Mouse (Mus musculus): ENCODE measurements around the gene Klhl6. TPM values are rescaled to one million over a fixed set of nuclear protein-coding genes. Genes with fewer than 3 reads are reported as not detected.

The Klhl6 gene
- total and polyA plus RNA-seq, 3 experiments = 4.8 to 6.9 TPM; not detected in 1

- TF ChIP-seq SIN3A (IDR thresholded peaks at IDR 0.05; ENCODE audit: low read length) = no peak
- TF ChIP-seq GATA1 (IDR thresholded peaks at IDR 0.05; ENCODE audit: low read depth, low read length) = 0 out of 2 replicates have a peak, but pooled peaks have one; percentile 13
- no peaks in the 10 kb centered on the region for H3K79me2 ChIP-seq (ENCODE audit: control insufficient read depth, insufficient read depth, low read length, poor library complexity)
- H3K4me3 ChIP-seq (ENCODE audit: control insufficient read depth in 1 of 2, insufficient read depth in 1 of 2, low read depth in 2 of 2, low read length in 2 of 2) = no peak overlapping the region
- H3K27me3 ChIP-seq (ENCODE audit: control insufficient read depth in 1 of 2, insufficient read depth in 2 of 2, low read length in 2 of 2) = peaks cover 0 to 4% of the 10 kb centered on the region in 2 experiments; a peak in 1 of 4 replicates
- no peaks in the 10 kb centered on the region for H3K9me3 ChIP-seq (replicated peaks; ENCODE audit: insufficient read depth, low read length)
- H3K4me1 ChIP-seq (ENCODE audit: control insufficient read depth in 1 of 2, insufficient read depth in 2 of 2, low read length in 2 of 2) = peaks cover 0 to 3% of the 10 kb centered on the region in 2 experiments; a peak in 1 of 4 replicates
- H3K36me3 ChIP-seq (ENCODE audit: control insufficient read depth in 1 of 2, insufficient read depth in 2 of 2, low read length in 2 of 2) = no peaks in the 10 kb centered on the region
- no peak overlapping the region for H3K27ac ChIP-seq (ENCODE audit: control insufficient read depth, low read depth, low read length)
- no peak for DNase-seq (ENCODE audit: low read depth, low spot score)
- no peak overlapping the region for H3K9ac ChIP-seq (ENCODE audit: control insufficient read depth, low read depth, low read length, poor library complexity, severe bottlenecking)
These were observed 77.9 kb downstream of the Klhl6 start for GRCm38 (mm10) chr16:19904734-19905479.

GRCm38 (mm10) chr16:19903792-19904191 lies 79.0 kb downstream of the Klhl6 start:
- DNase-seq (ENCODE audit: low read depth, low spot score) = no peak
- H3K27me3 ChIP-seq (ENCODE audit: control insufficient read depth in 1 of 2, insufficient read depth in 2 of 2, low read length in 2 of 2) = peaks cover 0 to 4% of the 10 kb centered on the region in 2 experiments; a peak in 1 of 4 replicates
- no peak overlapping the region for H3K4me3 ChIP-seq (ENCODE audit: control insufficient read depth in 1 of 2, insufficient read depth in 1 of 2, low read depth in 2 of 2, low read length in 2 of 2)
- no peaks in the 10 kb centered on the region for H3K79me2 ChIP-seq (ENCODE audit: control insufficient read depth, insufficient read depth, low read length, poor library complexity)
- H3K36me3 ChIP-seq (ENCODE audit: control insufficient read depth in 1 of 2, insufficient read depth in 2 of 2, low read length in 2 of 2) = no peaks in the 10 kb centered on the region
- no peak for TF ChIP-seq RAD21 (IDR thresholded peaks at IDR 0.05; ENCODE audit: low read depth, low read length)
- TF ChIP-seq E2F4 (IDR thresholded peaks at IDR 0.05; ENCODE audit: borderline replicate concordance, low read depth, low read length) = no peak
- TF ChIP-seq TAL1 (IDR thresholded peaks at IDR 0.05; ENCODE audit: low read length) = no peak
- no peak for TF ChIP-seq ETS1 (IDR thresholded peaks at IDR 0.05; ENCODE audit: low read depth, low read length)
- TF ChIP-seq ZKSCAN1 (IDR thresholded peaks at IDR 0.05; ENCODE audit: low read depth, low read length) = no peak
- no peak for TF ChIP-seq MEF2A (IDR thresholded peaks at IDR 0.05; ENCODE audit: extremely low read depth, insufficient replicate concordance, low read depth, low read length, poor library complexity, severe bottlenecking)
- TF ChIP-seq CHD1 (IDR thresholded peaks at IDR 0.05; ENCODE audit: low read depth, low read length) = no peak
- no peak for TF ChIP-seq POLR2A (IDR thresholded peaks at IDR 0.05; ENCODE audit: control insufficient read depth in 1 of 2, insufficient read depth in 1 of 2, low read depth in 1 of 2, low read length in 2 of 2, poor library complexity in 1 of 2)
- TF ChIP-seq KAT2A (conservative IDR thresholded peaks at IDR 0.05; ENCODE audit: low read depth, low read length) = no peak
- no peak for TF ChIP-seq UBTF (IDR thresholded peaks at IDR 0.05; ENCODE audit: borderline replicate concordance, insufficient read depth, low read depth, low read length)
- no peak for TF ChIP-seq SMC3 (IDR thresholded peaks at IDR 0.05; ENCODE audit: low read depth, low read length)
- no peaks in the 10 kb centered on the region for H3K9me3 ChIP-seq (replicated peaks; ENCODE audit: insufficient read depth, low read length)
- no peak overlapping the region for H3K9ac ChIP-seq (ENCODE audit: control insufficient read depth, low read depth, low read length, poor library complexity, severe bottlenecking)
- no peak overlapping the region for H3K27ac ChIP-seq (ENCODE audit: control insufficient read depth, low read depth, low read length)
- H3K4me1 ChIP-seq (ENCODE audit: control insufficient read depth in 1 of 2, insufficient read depth in 2 of 2, low read length in 2 of 2) = peaks cover 0 to 3% of the 10 kb centered on the region in 2 experiments; a peak in 1 of 4 replicates

Other genes starting within 250 kb of the Klhl6 start
- gene B3gnt5, start 222.8 kb downstream of the Klhl6 start, total RNA-seq (2012; rRNA removed) = not detected in 2 replicates
- not detected for gene B3gnt5, start 222.8 kb downstream of the Klhl6 start, polyA plus RNA-seq (2012; ENCODE audit: insufficient read depth in 1 of 2, insufficient read length in 2 of 2, low read depth in 1 of 2, low replicate concordance in 2 of 2, missing spikeins in 1 of 2)
- gene Klhl24, start 114.5 kb upstream of the Klhl6 start, total RNA-seq (2012; rRNA removed) = 1.8 and 3.4 TPM in 2 replicates
- gene Klhl24, start 114.5 kb upstream of the Klhl6 start, polyA plus RNA-seq (2012; ENCODE audit: insufficient read depth in 1 of 2, insufficient read length in 2 of 2, low read depth in 1 of 2, low replicate concordance in 2 of 2, missing spikeins in 1 of 2) = 1 to 10 TPM in 1 of 2 experiments, not detected in 1; 2.5 TPM
- 12.7 and 13.3 TPM in 2 replicates for gene Yeats2, start 158.0 kb upstream of the Klhl6 start, total RNA-seq (2012; rRNA removed)
- gene Yeats2, start 158.0 kb upstream of the Klhl6 start, polyA plus RNA-seq (2012; ENCODE audit: insufficient read depth in 1 of 2, insufficient read length in 2 of 2, low read depth in 1 of 2, low replicate concordance in 2 of 2, missing spikeins in 1 of 2) = 10 to 100 TPM in 1 of 2 experiments, not detected in 1; 23.2 TPM